Mouse (Mus musculus): ENCODE measurements at regions not wholly inside any gene's neighbourhood (a gene's known extent, or its start where the extent isn't known, plus 50 kb on each side); places are given as distances from the start of the nearest gene placed in this dataset.

DNA sequence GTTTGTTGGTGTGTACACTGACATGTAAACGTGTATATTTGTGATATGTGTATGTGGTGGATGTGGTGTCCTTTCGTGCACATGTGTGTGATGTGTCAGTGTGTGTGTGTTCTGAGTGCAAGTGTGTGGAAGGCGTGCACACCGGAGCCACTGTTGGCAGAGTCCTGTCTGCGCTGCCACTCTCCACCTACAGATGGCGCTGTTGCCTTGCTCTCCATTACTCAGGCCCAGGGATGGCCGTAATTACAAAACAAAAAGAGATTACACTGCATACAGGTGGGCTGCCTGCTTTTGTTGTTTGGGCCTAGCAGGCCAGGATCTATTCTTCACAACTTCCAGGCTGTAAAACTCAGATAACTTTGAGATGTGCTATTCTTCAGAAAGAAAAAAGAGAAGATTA, 199.4 kb downstream of the Cdh26 start:
- TF ChIP-seq CTCF (IDR thresholded peaks at IDR 0.05) = peak; percentile 94
- TF ChIP-seq EP300 (IDR thresholded peaks at IDR 0.05) = no peak
